Mouse (Mus musculus): Measurements from ENCODE around the gene Iqgap2.

Gene Iqgap2

GRCm38 (mm10) chr13:95646687-95647111 is 245.0 kb downstream of the Iqgap2 start:
- DNase-seq = no peak

GRCm38 (mm10) chr13:95643740-95644139 is 248.0 kb downstream of the Iqgap2 start:
- no peak for DNase-seq

- no peak for DNase-seq
These were observed 250.4 kb downstream of the Iqgap2 start for GRCm38 (mm10) chr13:95641061-95641986.

GRCm38 (mm10) chr13:95640408-95640807 is 251.3 kb downstream of the Iqgap2 start:
- peak; percentile 94 for DNase-seq

GRCm38 (mm10) chr13:95639336-95640116 is 252.2 kb downstream of the Iqgap2 start:
- DNase-seq = peak; percentile 92

- peak; percentile 94 for DNase-seq
These were observed 252.8 kb downstream of the Iqgap2 start for GRCm38 (mm10) chr13:95638894-95639293.

GRCm38 (mm10) chr13:95637737-95638136 is 254.0 kb downstream of the Iqgap2 start:
- peak; percentile 83 for DNase-seq

- peak; percentile 92 for DNase-seq
These were observed 256.4 kb downstream of the Iqgap2 start for GRCm38 (mm10) chr13:95635301-95635700.

GRCm38 (mm10) chr13:95634451-95634850 is 257.3 kb downstream of the Iqgap2 start:
- no peak for DNase-seq

- DNase-seq = peak; percentile 85
These were observed 258.3 kb downstream of the Iqgap2 start for GRCm38 (mm10) chr13:95633384-95633783.

GRCm38 (mm10) chr13:95632144-95632543 is 259.6 kb downstream of the Iqgap2 start:
- DNase-seq = no peak

GRCm38 (mm10) chr13:95630747-95631146 is 261.0 kb downstream of the Iqgap2 start:
- DNase-seq = no peak

- DNase-seq = no peak
These were observed 262.0 kb downstream of the Iqgap2 start for GRCm38 (mm10) chr13:95629751-95630150.

GRCm38 (mm10) chr13:95626696-95627095 is 265.0 kb downstream of the Iqgap2 start:
- DNase-seq = no peak

- DNase-seq = no peak
These were observed 268.7 kb downstream of the Iqgap2 start for GRCm38 (mm10) chr13:95623042-95623441.

GRCm38 (mm10) chr13:95621563-95621962 is 270.2 kb downstream of the Iqgap2 start:
- DNase-seq = no peak

GRCm38 (mm10) chr13:95618859-95619258 is 272.9 kb downstream of the Iqgap2 start:
- peak; percentile 89 for DNase-seq

GRCm38 (mm10) chr13:95618309-95618712 is 273.4 kb downstream of the Iqgap2 start, which contains the start of gene F2r:
Gene F2r, minus strand, starts transcription at chr13:95618487.
- peak; percentile 99 for DNase-seq

GRCm38 (mm10) chr13:95617671-95618171 is 274.0 kb downstream of the Iqgap2 start:
- DNase-seq = no peak

- peak; percentile 90 for DNase-seq
These were observed 274.5 kb downstream of the Iqgap2 start for GRCm38 (mm10) chr13:95617082-95617670.

GRCm38 (mm10) chr13:95616512-95616911 is 275.2 kb downstream of the Iqgap2 start:
- DNase-seq = no peak

GRCm38 (mm10) chr13:95614757-95615156 is 277.0 kb downstream of the Iqgap2 start:
- peak; percentile 90 for DNase-seq

GRCm38 (mm10) chr13:95612243-95612642 is 279.5 kb downstream of the Iqgap2 start:
- peak; percentile 91 for DNase-seq

All from heart, adult 11 months (tissue).